Mouse (Mus musculus) forelimb bud, embryonic 11.5 days (tissue): ENCODE measurements around the gene Tcirg1.

Source experiments
- DNase-seq: peaks from one replicate; pipeline ENCODE4 v3.0.0-alpha.2; 2012; ENCODE audit warnings: low read depth, low spot score

Gene Tcirg1

GRCm38 (mm10) chr19:3898952-3899351 lies 8.0 kb downstream of the Tcirg1 start:
- DNase-seq = no peak

- no peak for DNase-seq
Observed at GRCm38 (mm10) chr19:3897557-3897956, 9.4 kb downstream of the Tcirg1 start.

- no peak for DNase-seq
Observed at GRCm38 (mm10) chr19:3896208-3896607, 10.7 kb downstream of the Tcirg1 start.

- no peak for DNase-seq
Observed at GRCm38 (mm10) chr19:3895171-3895631, 11.7 kb downstream of the Tcirg1 start.

- no peak for DNase-seq
Observed at GRCm38 (mm10) chr19:3894294-3894693, 12.6 kb downstream of the Tcirg1 start.

- no peak for DNase-seq
Observed at GRCm38 (mm10) chr19:3893545-3894116, 13.3 kb downstream of the Tcirg1 start.

GRCm38 (mm10) chr19:3890181-3890580 lies 16.8 kb downstream of the Tcirg1 start:
- no peak for DNase-seq

GRCm38 (mm10) chr19:3889096-3889495 lies 17.8 kb downstream of the Tcirg1 start:
- no peak for DNase-seq

GRCm38 (mm10) chr19:3884325-3884990 lies 22.5 kb downstream of the Tcirg1 start:
- no peak for DNase-seq

- no peak for DNase-seq
Observed at GRCm38 (mm10) chr19:3882214-3882613, 24.7 kb downstream of the Tcirg1 start.

GRCm38 (mm10) chr19:3880054-3880848 lies 26.7 kb downstream of the Tcirg1 start:
- no peak for DNase-seq

- no peak for DNase-seq
Observed at GRCm38 (mm10) chr19:3875045-3875444, 31.9 kb downstream of the Tcirg1 start.

GRCm38 (mm10) chr19:3872373-3872772 lies 34.6 kb downstream of the Tcirg1 start:
- DNase-seq = no peak

- no peak for DNase-seq
Observed at GRCm38 (mm10) chr19:3871468-3871867, 35.5 kb downstream of the Tcirg1 start.

GRCm38 (mm10) chr19:3868290-3868689 lies 38.6 kb downstream of the Tcirg1 start:
- no peak for DNase-seq

- DNase-seq = no peak
Observed at GRCm38 (mm10) chr19:3864960-3865359, 42.0 kb downstream of the Tcirg1 start.

- DNase-seq = no peak
Observed at GRCm38 (mm10) chr19:3862713-3863112, 44.2 kb downstream of the Tcirg1 start.

GRCm38 (mm10) chr19:3857220-3857619 lies 49.7 kb downstream of the Tcirg1 start:
- DNase-seq = no peak

- peak; percentile 28 for DNase-seq
Observed at GRCm38 (mm10) chr19:3855601-3856000, 51.3 kb downstream of the Tcirg1 start.

GRCm38 (mm10) chr19:3855091-3855490 lies 51.8 kb downstream of the Tcirg1 start:
- DNase-seq = no peak

- DNase-seq = no peak
Observed at GRCm38 (mm10) chr19:3853891-3854290, 53.0 kb downstream of the Tcirg1 start.

- DNase-seq = no peak
Observed at GRCm38 (mm10) chr19:3853121-3853520, 53.8 kb downstream of the Tcirg1 start.
